Mouse (Mus musculus): ENCODE results near the gene Btg2. TPM values are rescaled to one million over a fixed set of nuclear protein-coding genes. Genes with fewer than 3 reads are reported as not detected.

Gene Btg2
- 10 to 100 TPM; 25.6 to 27.8 TPM for total RNA-seq (2021)
- long read RNA-seq, experiment 1, transcript Btg2-201 (2 exons, 2,743 nt) = major isoform, 14 of 16 reads
- long read RNA-seq, experiment 1, partial matches to known transcripts = 0 of 16 reads
- long read RNA-seq, experiment 1, other reads (novel, unspliced or antisense) = 2 of 16 reads
- long read RNA-seq, experiment 2, transcript Btg2-201 (2 exons, 2,743 nt) = major isoform, 15 of 21 reads
- long read RNA-seq, experiment 2, partial matches to known transcripts = 0 of 21 reads
- long read RNA-seq, experiment 2, other reads (novel, unspliced or antisense) = 6 of 21 reads

DNA sequence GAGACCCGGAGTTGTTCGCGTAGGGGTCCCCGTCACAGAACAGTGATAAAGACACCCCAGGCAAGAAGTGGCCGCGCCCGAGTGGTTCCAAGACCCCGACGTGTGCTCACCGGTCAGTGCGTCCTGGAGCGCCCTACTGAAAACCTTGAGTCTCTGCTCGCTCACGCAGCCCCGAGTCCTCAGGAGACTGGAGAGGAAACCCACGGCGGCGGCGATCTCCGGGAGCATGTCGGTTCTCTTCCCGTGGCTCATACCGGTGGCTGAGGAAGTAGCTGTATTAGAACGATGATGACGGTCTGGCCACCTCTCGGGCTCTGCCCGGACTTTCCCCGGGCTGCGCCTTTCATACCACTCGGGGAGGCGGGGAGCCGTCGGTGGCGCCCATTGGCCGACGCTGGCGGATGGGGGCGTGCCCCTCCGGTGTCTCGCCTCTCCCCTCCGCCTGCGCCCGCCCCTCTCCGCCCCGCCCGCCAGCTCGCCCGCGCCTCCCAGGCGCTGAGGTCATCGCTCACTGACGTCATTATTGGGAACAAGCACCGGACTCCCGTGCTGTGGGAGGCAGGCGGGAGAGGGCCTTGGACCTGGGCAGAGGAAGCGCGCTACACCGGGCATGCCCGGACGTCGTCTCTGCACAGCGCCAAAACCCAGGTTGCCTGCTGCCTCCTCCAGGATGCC is at the start of gene Btg2:
Btg2 (minus strand) TSS at position 319 of the 675 bp plus-strand sequence.
- peak; percentile 94 to 96 for DNase-seq (ENCODE audit: low spot score in 2 of 2)

DNA sequence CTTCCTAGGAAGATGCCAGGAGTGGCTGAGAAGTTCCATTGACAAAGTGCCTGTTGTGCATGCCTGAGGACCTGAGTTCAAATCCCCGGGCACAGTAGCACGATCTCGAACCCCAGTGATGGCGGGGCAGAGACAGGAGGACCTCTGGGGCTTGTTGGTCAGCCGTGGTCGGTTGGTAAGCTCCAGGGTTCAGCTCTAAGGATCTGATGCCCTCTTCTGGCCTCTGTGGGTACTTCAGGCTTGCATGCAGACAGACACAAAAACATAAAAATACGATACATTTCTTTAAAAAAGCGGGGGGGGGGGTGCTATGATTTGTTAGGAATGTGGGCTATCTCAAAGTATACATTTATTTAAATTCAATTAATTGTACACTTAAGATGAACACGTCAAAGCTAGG is 43.3 kb upstream of the Btg2 start:
- no peak for DNase-seq (ENCODE audit: low spot score in 2 of 2)

DNA sequence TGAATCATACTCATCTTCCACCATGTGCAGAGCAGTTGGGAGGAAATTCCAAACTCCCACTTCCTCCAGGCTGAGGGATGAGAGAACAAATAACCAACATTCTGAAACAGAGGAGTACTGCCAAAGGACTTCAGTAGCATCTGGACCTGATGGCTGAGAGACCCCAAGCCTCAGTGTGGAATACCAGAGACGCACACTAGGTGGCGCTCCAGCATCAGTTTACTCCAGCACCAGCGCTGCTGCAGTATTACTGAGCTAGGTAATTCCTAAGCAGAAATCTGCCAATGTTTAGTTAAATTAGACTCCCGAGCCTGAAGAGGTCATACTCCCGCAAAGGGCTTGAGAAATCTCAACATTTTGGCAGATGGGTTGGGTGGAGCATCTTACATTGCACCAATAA is 41.3 kb upstream of the Btg2 start:
- peak; percentile 67 to 69 for DNase-seq (ENCODE audit: low spot score in 2 of 2)

- DNase-seq (ENCODE audit: low spot score in 2 of 2) = no peak
Measured at GRCm38 (mm10) chr1:134117110-134117509, 38.2 kb upstream of the Btg2 start.

GRCm38 (mm10) chr1:134115424-134115823 is 36.5 kb upstream of the Btg2 start:
- DNase-seq (ENCODE audit: low spot score in 2 of 2) = no peak

DNA sequence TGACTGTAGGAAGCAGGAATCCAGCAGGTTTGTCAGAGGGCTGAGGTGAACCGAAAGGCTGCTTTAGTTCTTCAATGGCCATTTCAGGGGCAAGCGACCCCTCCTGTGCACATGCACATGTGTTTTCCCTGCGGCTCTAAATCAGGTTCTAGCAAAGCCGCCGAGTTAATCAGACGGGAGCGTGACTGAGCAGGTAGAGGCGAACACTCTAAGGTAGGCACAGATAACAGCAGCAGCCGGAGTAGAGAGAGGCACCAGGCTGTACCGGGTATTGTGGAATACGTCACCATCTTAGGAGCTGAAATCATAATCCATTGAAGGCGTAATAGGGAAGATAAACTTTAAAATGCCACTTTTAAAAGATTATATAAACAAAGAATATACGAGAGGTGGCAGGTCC is 35.8 kb upstream of the Btg2 start:
- DNase-seq (ENCODE audit: low spot score in 2 of 2) = no peak

DNA sequence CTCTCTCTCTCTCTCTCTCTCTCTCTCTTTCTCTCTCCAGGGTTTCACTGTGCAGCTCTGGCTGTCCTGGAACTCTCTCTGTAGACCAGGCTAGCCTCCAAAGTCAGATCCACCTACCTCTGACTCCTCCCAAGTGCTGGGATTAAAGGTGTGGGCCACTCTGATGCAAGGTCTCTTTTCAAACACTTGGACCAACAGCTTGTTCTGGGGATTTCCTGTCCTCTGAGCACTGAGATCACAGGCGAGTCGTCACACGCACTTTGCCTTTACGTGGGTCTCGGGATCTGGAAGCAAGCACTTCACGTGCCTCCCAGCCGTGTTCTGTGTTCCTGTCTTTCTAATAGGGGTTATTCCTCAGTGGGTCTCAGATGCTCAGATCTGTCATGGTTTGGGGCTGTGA is 35.1 kb upstream of the Btg2 start:
- DNase-seq (ENCODE audit: low spot score in 2 of 2) = no peak

- no peak for DNase-seq (ENCODE audit: low spot score in 2 of 2)
Measured at GRCm38 (mm10) chr1:134113560-134113959, 34.6 kb upstream of the Btg2 start.

GRCm38 (mm10) chr1:134110979-134111378 is 32.1 kb upstream of the Btg2 start, which contains the start of gene Chit1:
Gene Chit1, plus strand, starts transcription at chr1:134111242.
- no peak for DNase-seq (ENCODE audit: low spot score in 2 of 2)

DNA sequence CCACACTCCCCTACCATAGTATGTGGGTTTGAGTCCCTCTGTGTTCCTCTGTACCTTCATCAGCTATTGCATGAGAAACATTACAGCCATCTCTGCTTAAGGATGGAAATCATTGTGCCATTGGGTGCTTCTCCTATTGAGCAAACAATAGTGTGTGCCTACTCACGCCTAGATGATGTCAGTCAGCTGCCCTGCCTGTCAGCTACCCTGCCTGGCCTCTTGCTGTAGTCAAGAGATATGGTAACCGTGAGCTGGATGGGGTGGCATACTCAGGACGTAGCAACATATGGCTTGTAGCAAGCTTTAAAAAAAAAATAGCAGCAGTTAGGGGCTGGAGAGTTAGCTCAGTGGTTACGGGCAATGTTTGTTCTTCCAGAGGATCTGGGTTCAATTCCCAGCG is 31.5 kb upstream of the Btg2 start:
- DNase-seq (ENCODE audit: low spot score in 2 of 2) = no peak

GRCm38 (mm10) chr1:134110015-134110414 is 31.1 kb upstream of the Btg2 start:
- no peak for DNase-seq (ENCODE audit: low spot score in 2 of 2)

DNA sequence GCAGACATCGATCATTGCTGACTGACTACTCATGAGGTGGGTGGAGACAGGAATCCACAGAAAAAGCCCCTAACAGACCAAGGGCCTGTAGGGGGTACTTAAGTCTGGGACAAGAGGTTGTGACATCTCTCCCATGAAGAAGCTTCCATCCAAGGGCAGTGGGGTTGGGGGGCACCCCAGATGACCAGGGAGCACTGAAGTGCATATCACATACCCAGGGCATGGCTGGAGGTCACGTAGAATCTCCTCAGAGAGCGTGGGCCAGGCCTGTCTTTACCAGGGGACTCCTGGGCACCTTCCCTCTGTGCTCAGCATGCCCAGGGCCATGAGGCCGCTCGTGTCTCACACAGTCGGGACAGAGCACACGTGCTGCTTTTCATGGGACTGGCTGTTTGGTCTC is 28.9 kb upstream of the Btg2 start:
- DNase-seq (ENCODE audit: low spot score in 2 of 2) = no peak

DNA sequence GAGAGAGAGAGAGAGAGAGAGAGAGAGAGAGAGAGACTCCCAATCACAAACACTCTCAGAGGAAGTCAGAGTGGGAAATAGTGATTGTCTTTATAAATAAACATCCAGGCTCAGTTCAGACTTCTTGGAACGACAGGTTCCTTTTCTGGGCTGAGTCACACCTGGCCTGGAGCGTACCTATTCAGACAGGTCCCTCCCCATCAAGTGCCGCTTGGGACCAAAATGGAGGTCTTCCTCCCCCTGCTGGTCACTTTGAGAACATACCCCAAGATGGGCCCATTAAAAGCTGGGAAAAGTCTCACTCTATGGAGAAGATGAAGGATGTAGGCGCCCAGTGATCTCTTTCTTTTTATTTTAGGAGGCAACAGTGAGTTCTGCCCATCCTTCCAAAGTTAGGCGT is 27.8 kb upstream of the Btg2 start:
- no peak for DNase-seq (ENCODE audit: low spot score in 2 of 2)

DNA sequence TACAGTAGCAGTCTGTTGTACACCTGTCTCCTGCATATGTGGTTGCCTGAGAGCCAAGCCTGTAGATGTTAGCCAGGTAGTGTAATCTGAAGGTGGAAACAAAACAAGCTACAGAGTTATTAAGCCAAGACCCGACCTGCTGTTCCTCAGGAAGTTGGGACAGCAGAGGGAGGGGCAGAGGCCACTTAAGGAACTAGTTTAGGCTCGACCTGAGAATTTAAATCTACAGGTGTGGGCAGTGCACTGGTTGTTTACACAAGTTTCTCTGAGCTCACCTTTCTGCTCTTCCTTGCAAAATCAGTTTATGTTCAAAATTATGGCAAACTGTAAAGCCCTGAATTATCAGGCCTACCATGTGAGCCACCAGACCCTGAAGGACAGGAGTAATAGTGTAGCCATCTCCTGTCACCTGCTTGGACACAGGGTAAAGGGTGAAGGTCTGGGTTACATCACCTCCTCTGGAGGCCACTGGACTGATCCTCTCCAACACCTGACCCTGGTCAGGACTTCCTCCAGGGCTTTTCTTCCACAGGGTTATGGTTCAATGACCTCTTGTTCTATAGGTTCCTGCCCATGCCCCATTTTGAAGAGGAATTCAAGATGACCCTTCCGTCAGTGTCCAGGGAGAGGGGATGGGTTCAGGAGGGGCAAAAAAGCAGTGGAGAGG is 27.0 kb upstream of the Btg2 start:
- DNase-seq (ENCODE audit: low spot score in 2 of 2) = no peak

GRCm38 (mm10) chr1:134105043-134105763 is 26.3 kb upstream of the Btg2 start:
- DNase-seq (ENCODE audit: low spot score in 2 of 2) = no peak

DNA sequence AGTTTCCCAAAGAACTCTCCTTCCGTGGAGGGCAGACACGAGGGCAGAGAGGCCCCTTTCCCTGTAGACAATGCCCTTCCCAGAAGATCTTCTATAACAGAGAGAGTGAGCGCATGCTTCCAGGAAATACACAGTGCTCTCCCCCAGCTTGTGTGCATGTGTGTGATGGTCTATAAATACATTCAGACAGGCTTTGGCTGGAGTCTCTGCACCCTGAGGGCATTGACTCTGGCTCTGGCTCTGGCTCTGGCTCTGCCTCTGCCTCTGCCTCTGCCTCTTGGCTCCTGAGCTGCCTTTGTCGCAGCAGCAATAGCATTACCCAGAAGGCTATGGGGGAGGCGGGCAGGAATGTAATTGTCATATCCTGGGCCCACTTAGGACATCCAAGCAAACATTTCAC is 24.9 kb upstream of the Btg2 start:
- no peak for DNase-seq (ENCODE audit: low spot score in 2 of 2)

DNA sequence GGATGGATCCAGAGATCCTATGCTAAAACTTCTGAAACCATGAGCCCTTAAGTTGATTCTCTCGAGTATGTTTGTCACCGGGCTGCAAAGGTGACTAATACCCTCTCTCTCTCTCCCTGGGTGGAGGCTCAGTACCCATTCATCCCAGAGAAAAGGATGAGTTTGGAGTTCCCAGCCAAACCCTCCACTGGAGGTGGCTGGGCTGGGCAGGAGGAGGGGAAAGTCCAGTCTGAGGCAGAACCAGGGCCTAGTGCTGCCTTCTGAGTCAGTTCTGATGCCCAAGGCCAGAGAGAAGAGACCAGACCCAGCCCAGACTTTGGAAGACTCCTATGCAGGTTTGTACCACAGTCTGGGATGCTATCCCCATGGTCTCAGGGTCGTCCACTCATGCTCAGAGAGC is 22.7 kb upstream of the Btg2 start:
- DNase-seq (ENCODE audit: low spot score in 2 of 2) = no peak

- DNase-seq (ENCODE audit: low spot score in 2 of 2) = no peak
Measured at GRCm38 (mm10) chr1:134100928-134101327, 22.0 kb upstream of the Btg2 start.

- DNase-seq (ENCODE audit: low spot score in 2 of 2) = no peak
Measured at GRCm38 (mm10) chr1:134100401-134100800, 21.5 kb upstream of the Btg2 start.

- no peak for DNase-seq (ENCODE audit: low spot score in 2 of 2)
Measured at GRCm38 (mm10) chr1:134099516-134100235, 20.8 kb upstream of the Btg2 start.

All from adrenal gland, postnatal 4 days (tissue).